In the genomic region with DNA sequence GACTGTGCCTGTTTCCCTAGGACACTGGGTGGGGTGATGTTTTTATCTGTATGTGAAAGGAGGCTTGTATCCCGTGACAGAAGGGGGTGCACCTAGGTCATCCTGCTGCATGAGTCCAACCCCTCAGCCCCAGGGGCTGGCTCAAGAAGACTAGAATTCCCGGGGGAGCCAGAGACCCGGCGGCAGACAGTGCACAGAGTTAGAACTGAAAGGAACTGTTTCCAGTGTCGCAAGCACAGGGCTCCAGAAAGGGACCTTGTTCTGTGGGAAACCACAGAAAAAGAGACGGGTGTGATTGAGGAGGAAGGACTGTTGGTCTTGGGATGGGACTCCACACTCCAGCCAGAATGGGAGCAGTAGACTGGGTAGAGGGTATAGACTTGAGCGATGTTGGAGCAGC, we compare ENCODE assay signal across 29 mouse cellular contexts. TPM values are rescaled to one million over a fixed set of nuclear protein-coding genes. Genes with fewer than 3 reads are reported as not detected.
DNase-seq lines count a peak whose midpoint lies in the region; ATAC-seq lines count a peak whose summit lies in the region.
"Had no signal": no experiment of that assay in that cellular context is flagged by ENCODE, and none has a peak within 500 bp of the region (broad histone marks: within the 10 kb centered on the region; RNA-seq: fewer than 3 reads in every experiment).

No protein-coding gene starts in this region.

- peaks cover 47% of the 10 kb centered on the region for H3K4me1 ChIP-seq in embryonic facial prominence, embryonic 13.5 days
- peaks cover 78% of the 10 kb centered on the region for H3K4me1 ChIP-seq in embryonic facial prominence, embryonic 10.5 days
- peaks cover 25% of the 10 kb centered on the region for H3K4me1 ChIP-seq in brown adipose tissue, adult 24 weeks (ENCODE audit: control insufficient read depth, insufficient read depth, insufficient read length, low read length)
- peaks cover 11% of the 10 kb centered on the region; the same call in 1 of the 2 replicates for H3K4me1 ChIP-seq in intestine, embryonic 15.5 days (replicated peaks)
- H3K4me1 ChIP-seq: liver, embryonic 13.5 days had no signal

- no peak overlapping the region for H3K4me2 ChIP-seq in embryonic facial prominence, embryonic 13.5 days
- no peak overlapping the region for H3K4me2 ChIP-seq in intestine, embryonic 15.5 days (replicated peaks)
- H3K4me2 ChIP-seq: heart, embryonic 15.5 days; limb, embryonic 13.5 days; liver, embryonic 13.5 days; neural tube, embryonic 13.5 days had no signal

- H3K4me3 ChIP-seq in embryonic facial prominence, embryonic 13.5 days = no peak overlapping the region
- H3K4me3 ChIP-seq in embryonic facial prominence, embryonic 10.5 days = no peak overlapping the region
- no peak overlapping the region for H3K4me3 ChIP-seq in brown adipose tissue, adult 24 weeks (ENCODE audit: insufficient read depth, low read depth, low read length)
- no peak overlapping the region for H3K4me3 ChIP-seq in intestine, embryonic 15.5 days (replicated peaks)
- H3K4me3 ChIP-seq: forebrain, embryonic 10.5 days; heart, adult 2 months; heart, embryonic 15.5 days; limb, embryonic 13.5 days; liver, embryonic 13.5 days; myocyte; neural tube, embryonic 13.5 days had no signal

- WGBS in embryonic facial prominence, embryonic 13.5 days = 47% methylated on average over 7 of the region's 7 CpGs
- 67% methylated on average over 7 of the region's 7 CpGs for WGBS in embryonic facial prominence, embryonic 10.5 days
- WGBS in intestine, embryonic 15.5 days = 74% methylated on average over 7 of the region's 7 CpGs

- peak overlapping the region; percentile 4; the same call in 1 of the 2 replicates for H3K9ac ChIP-seq in embryonic facial prominence, embryonic 13.5 days
- H3K9ac ChIP-seq in intestine, embryonic 15.5 days = no peak overlapping the region
- H3K9ac ChIP-seq: forebrain, postnatal 0 days; heart, embryonic 15.5 days; limb, embryonic 13.5 days; liver, embryonic 13.5 days; neural tube, embryonic 13.5 days had no signal

- ATAC-seq in embryonic facial prominence, embryonic 13.5 days (ENCODE audit: insufficient number of reproducible peaks, insufficient read depth, low FRiP score, low TSS enrichment, low read depth) = no peak
- ATAC-seq in intestine, embryonic 15.5 days = no peak
- ATAC-seq: forebrain, postnatal 0 days; hindbrain, embryonic 16.5 days; intestine, embryonic 16.5 days; midbrain, embryonic 16.5 days; Patski had no signal

- peaks cover 3% of the 10 kb centered on the region; the same call in 1 of the 2 replicates for H3K27me3 ChIP-seq in embryonic facial prominence, embryonic 13.5 days
- peaks cover 4% of the 10 kb centered on the region; the same call in 1 of the 2 replicates for H3K27me3 ChIP-seq in embryonic facial prominence, embryonic 10.5 days (replicated peaks; ENCODE audit: low read depth, poor library complexity, severe bottlenecking)
- H3K27me3 ChIP-seq in intestine, embryonic 15.5 days (replicated peaks) = no peaks in the 10 kb centered on the region
- H3K27me3 ChIP-seq: heart, embryonic 15.5 days; limb, embryonic 13.5 days; Patski had no signal

- no peaks in the 10 kb centered on the region for H3K9me3 ChIP-seq in embryonic facial prominence, embryonic 13.5 days
- H3K9me3 ChIP-seq in embryonic facial prominence, embryonic 10.5 days = no peaks in the 10 kb centered on the region
- H3K9me3 ChIP-seq in intestine, embryonic 15.5 days = no peaks in the 10 kb centered on the region
- H3K9me3 ChIP-seq: forebrain, embryonic 10.5 days; heart, embryonic 15.5 days; limb, embryonic 13.5 days; liver, embryonic 13.5 days; neural tube, embryonic 13.5 days had no signal

- no peak for DNase-seq in embryonic facial prominence, embryonic 10.5 days (ENCODE audit: low spot score)
- peak; percentile 20 to 56 for DNase-seq in kidney, postnatal 25 days
- no peak for DNase-seq in kidney, adult 9 months
- peak; percentile 59 for DNase-seq in lung, postnatal 36 days
- DNase-seq: adrenal gland, postnatal 36 days; cerebellum, adult 11 months; cerebellum, adult 9-11 months; forebrain, postnatal 0 days; gastrocnemius, postnatal 25 days; heart, adult 2 months; heart, postnatal 36 days; kidney, postnatal 36 days; layer of hippocampus, postnatal 36 days; liver, embryonic 13.5 days; retina, postnatal 1 day; thymus, postnatal 25 days had no signal

- H3K36me3 ChIP-seq in embryonic facial prominence, embryonic 13.5 days = peaks cover 30% of the 10 kb centered on the region
- peaks cover 51% of the 10 kb centered on the region for H3K36me3 ChIP-seq in embryonic facial prominence, embryonic 10.5 days (replicated peaks)
- no peaks in the 10 kb centered on the region for H3K36me3 ChIP-seq in intestine, embryonic 15.5 days
- H3K36me3 ChIP-seq: liver, embryonic 13.5 days; neural tube, embryonic 13.5 days had no signal

- H3K27ac ChIP-seq in embryonic facial prominence, embryonic 13.5 days = no peak overlapping the region
- H3K27ac ChIP-seq in embryonic facial prominence, embryonic 10.5 days (replicated peaks) = no peak overlapping the region
- peak overlapping the region; percentile 28; the same call in 1 of the 2 replicates for H3K27ac ChIP-seq in brown adipose tissue, adult 24 weeks (replicated peaks; ENCODE audit: low read depth, low read length)
- H3K27ac ChIP-seq in intestine, embryonic 15.5 days = no peak overlapping the region
- H3K27ac ChIP-seq: heart, adult 2 months; heart, embryonic 15.5 days; limb, embryonic 13.5 days; liver, embryonic 13.5 days; macrophage; neural tube, embryonic 13.5 days had no signal

RNA-seq across cellular contexts. Expression of gene Atoh8, which starts 30.5 kb away (rescaled TPM):
- polyA plus RNA-seq in embryonic facial prominence, embryonic 13.5 days (2015; fragmentation: Nextera tagmentation; extraction: Ambion mirVana) = 17.6 and 19.8 TPM in 2 replicates
- polyA plus RNA-seq in embryonic facial prominence, embryonic 10.5 days (2016; fragmentation: Nextera tagmentation; extraction: Ambion mirVana) = 17.7 and 21.4 TPM in 2 replicates
- polyA plus RNA-seq in brown adipose tissue, adult 24 weeks (2012; ENCODE audit: insufficient read depth, insufficient read length, missing spikeins) = 1.9 and 4.3 TPM in 2 replicates
- 9.4 and 9.6 TPM in 2 replicates for polyA plus RNA-seq in intestine, embryonic 15.5 days (2015; fragmentation: Nextera tagmentation; extraction: Ambion mirVana)
- polyA plus RNA-seq: macrophage had no signal

Comparison
In these comparisons a context has a peak if more than half of its experiments do, and no peak if none do; other contexts are left out.
1. DNase-seq: peak in kidney, postnatal 25 days (2 of 2) and lung, postnatal 36 days (single experiment); none in embryonic facial prominence, embryonic 10.5 days (single experiment) and kidney, adult 9 months (single experiment).